Mouse (Mus musculus) forebrain, postnatal 0 days (tissue): ENCODE results near the gene Gas6. TPM values are rescaled to one million over a fixed set of nuclear protein-coding genes. Genes with fewer than 3 reads are reported as not detected.

Experiments
- ATAC-seq: fragments of 200-750 bp; cut with Nextera tagmentation; 2 replicates; pipeline ENCODE4 v1.8.0; 2017; ENCODE audit warnings: mild to moderate bottlenecking, moderate library complexity
- DNase-seq: peaks from one replicate; pipeline ENCODE4 v3.0.0-alpha.2; 2015
- H3K27ac ChIP-seq: fragments of 300-500 bp; sonication (generic); 2 replicates; pipeline ENCODE4 v1.5.1; 2014; ENCODE audit warnings: low read depth, mild to moderate bottlenecking, antibody characterized with exemption, low read length, moderate library complexity, mixed read lengths
- H3K27me3 ChIP-seq: fragments of 300-500 bp; sonication (generic); 2 replicates; pipeline ENCODE4 v1.6.1; 2014; ENCODE audit warnings: mild to moderate bottlenecking, low read length, mixed read lengths; ENCODE audit not compliant: insufficient read depth
- H3K36me3 ChIP-seq: fragments of 300-500 bp; sonication (generic); 2 replicates; pipeline ENCODE4 v1.6.1; 2014; ENCODE audit warnings: mild to moderate bottlenecking, moderate library complexity; ENCODE audit not compliant: insufficient read depth
- H3K4me1 ChIP-seq: fragments of 300-500 bp; sonication (generic); 2 replicates; pipeline ENCODE4 v1.6.1; 2014; ENCODE audit warnings: antibody characterized with exemption; ENCODE audit not compliant: insufficient read depth
- H3K4me2 ChIP-seq: fragments of 300-500 bp; sonication (generic); 2 replicates; pipeline ENCODE4 v1.6.1; 2014; ENCODE audit warnings: low read depth, mild to moderate bottlenecking, moderate library complexity
- H3K4me3 ChIP-seq: fragments of 300-500 bp; sonication (generic); 2 replicates; pipeline ENCODE4 v1.5.1; 2014; ENCODE audit warnings: low read depth, low read length, mixed read lengths
- H3K9ac ChIP-seq: fragments of 300-500 bp; sonication (generic); 2 replicates; pipeline ENCODE4 v1.6.1; 2014; ENCODE audit warnings: mild to moderate bottlenecking
- H3K9me3 ChIP-seq: fragments of 300-500 bp; sonication (generic); 2 replicates; pipeline ENCODE4 v1.6.1; 2016; ENCODE audit warnings: low read length
- CTCF ChIP-seq: sonication (generic); IDR thresholded peaks from 2 replicates; pipeline ENCODE4 v1.5.1; 2016; ENCODE audit warnings: antibody characterized with exemption, control low read depth, low read depth
- WGBS: fragments of 180-500 bp; shearing (Covaris S2); extraction: QIAGEN DNeasy Blood & Tissue Kit; methylation state at CpG from one replicate; pipeline ENCODE4 v1.1.7; 2014; 5-methylcytosine and 5-hydroxymethylcytosine counted together
- polyA plus RNA-seq: library from polyadenylated mRNA; unstranded; fragments of >200 nt; fragmentation: Nextera tagmentation; extraction: Ambion mirVana; gene quantifications from 2 replicates; pipeline ENCODE4 v1.2.1, GENCODE M21; 2015
- total RNA-seq: library from RNA; depleted of rRNA; stranded (reverse); fragments of >200 nt; gene quantifications from 2 replicates; pipeline ENCODE4 v1.2.3, GENCODE M21; 2014

The Gas6 gene
- total and polyA plus RNA-seq, 2 experiments from 2014 or later = 57.0 to 65.7 TPM

DNA sequence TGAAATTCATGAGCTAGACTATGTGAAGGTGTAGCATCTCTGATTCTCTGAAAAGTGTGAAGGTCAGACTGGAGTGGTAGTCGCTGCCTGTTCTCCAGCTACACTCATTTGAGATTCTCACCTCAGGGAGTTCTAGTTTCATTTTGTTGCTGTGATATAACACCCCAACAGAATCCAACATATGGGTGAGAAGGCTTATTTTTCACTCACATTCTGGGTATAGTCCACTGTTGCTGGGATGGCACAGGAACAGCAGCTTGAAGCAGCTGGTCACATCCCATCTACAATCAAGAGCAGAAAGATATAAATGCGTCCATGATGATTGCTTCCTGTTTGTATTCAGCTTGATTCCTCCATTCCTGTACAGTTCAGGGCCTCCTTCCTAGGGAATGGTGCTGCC is 52.1 kb downstream of the Gas6 start:
- Histone ChIP-seq H3K4me2 (no peak overlapping the region), H3K9me3 (no peaks in the 10 kb centered on the region), H3K9ac (no peak overlapping the region), H3K4me1 (no peaks in the 10 kb centered on the region), H3K27ac (no peak overlapping the region), H3K36me3 (no peaks in the 10 kb centered on the region), H3K4me3 (no peak overlapping the region), H3K27me3 (no peaks in the 10 kb centered on the region; the same call in 1 of the 2 replicates)
- DNase-seq (no peak), ATAC-seq (no peak)
- WGBS = 93% methylated on average over 2 of the region's 2 CpGs
- no peak for TF ChIP-seq CTCF

DNA sequence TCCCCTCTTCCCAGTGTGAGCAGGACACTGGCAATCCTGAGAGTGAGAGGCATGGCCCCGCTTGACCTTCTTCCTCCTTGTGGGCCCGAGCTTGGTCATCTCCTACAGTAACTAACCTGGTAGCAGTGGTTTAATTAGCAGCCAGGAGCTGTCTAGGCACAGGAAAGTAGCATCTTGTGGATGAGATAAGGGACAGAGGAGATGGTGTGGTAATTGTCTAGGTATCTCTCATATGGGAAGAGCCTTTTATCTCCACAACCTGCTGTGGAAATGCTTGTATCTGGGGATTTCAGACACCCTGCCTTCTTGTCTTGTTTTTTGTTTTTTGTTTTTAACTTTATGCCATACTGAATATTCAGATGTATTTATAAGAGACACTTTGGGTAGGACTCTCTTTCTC is 56.8 kb downstream of the Gas6 start:
- TF ChIP-seq CTCF = no peak
- ATAC-seq = no peak
- no peak overlapping the region for H3K4me2 ChIP-seq

DNA sequence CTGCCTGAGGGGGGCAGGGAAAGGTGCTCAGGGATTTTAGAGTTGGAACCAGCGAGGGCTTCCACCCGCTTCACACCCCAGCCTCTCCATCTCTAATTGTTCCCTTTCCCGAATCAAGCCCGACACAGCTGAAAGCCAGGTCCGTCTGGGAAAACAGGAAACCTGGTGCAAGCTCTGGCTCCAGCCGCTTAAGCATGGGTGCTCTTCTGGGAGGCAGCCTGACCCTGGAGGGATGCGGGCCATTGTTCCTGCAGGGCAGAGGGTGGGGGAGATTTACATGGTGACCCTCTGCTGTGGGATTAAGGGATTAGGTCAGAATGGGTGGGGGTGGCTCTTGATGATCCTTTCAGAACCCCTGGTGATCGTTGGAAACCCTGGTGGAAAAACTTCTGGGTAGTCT is 58.2 kb downstream of the Gas6 start:
- 7% methylated on average over 8 of the region's 8 CpGs for WGBS
- Histone ChIP-seq H3K36me3 (no peaks in the 10 kb centered on the region), H3K9me3 (no peaks in the 10 kb centered on the region), H3K4me1 (no peaks in the 10 kb centered on the region), H3K9ac (no peak overlapping the region), H3K27ac (no peak overlapping the region), H3K4me2 (no peak overlapping the region), H3K4me3 (no peak overlapping the region), H3K27me3 (peaks cover 25% of the 10 kb centered on the region)
- ATAC-seq (no peak), DNase-seq (no peak)
- TF ChIP-seq CTCF = no peak

More for the DNA sequence above, 56.8 kb downstream of the Gas6 start:
- Histone ChIP-seq H3K4me3 (no peak overlapping the region), H3K36me3 (no peaks in the 10 kb centered on the region), H3K4me1 (no peaks in the 10 kb centered on the region), H3K9ac (no peak overlapping the region), H3K9me3 (no peaks in the 10 kb centered on the region), H3K27ac (no peak overlapping the region), H3K27me3 (peaks cover 25% of the 10 kb centered on the region)
- 92% methylated on average over 2 of the region's 2 CpGs for WGBS
- no peak for DNase-seq

DNA sequence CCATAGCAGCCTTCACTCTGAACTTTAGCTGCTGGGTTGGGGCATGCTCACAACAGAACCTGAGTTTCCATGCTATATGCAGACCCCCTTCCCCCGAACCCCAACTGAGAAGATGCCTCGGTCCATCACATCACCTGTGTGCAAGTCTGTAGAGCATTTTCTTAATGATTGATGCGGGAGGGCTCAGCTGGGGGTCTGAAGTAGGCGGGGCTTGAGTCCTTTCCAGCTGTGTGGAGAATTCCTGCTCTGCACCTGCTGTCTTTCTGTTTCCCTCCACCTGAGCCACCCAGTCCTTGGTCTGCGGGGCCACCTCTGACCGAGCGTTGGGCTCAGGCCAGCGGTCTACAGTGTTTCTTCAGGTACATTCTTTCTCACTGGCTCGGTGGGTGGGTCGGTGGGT is 59.4 kb downstream of the Gas6 start, which contains the start of gene Tmem255b:
TSS of gene Tmem255b (plus strand) at position 301 of the 400 bp plus-strand sequence.
- H3K9me3 ChIP-seq = no peaks in the 10 kb centered on the region
- no peak within 1 kb of the TSS for H3K9ac ChIP-seq
- no peak within 1 kb of the TSS for H3K4me3 ChIP-seq
- H3K27me3 ChIP-seq = peaks cover 25% of the 10 kb centered on the region
- no peak within 1 kb of the TSS for H3K4me2 ChIP-seq
- H3K27ac ChIP-seq = no peak within 1 kb of the TSS
- WGBS = 14% methylated on average over 10 of the region's 10 CpGs
- no peak for ATAC-seq
- TF ChIP-seq CTCF = no peak
- H3K36me3 ChIP-seq = no peaks in the 10 kb centered on the region
- H3K4me1 ChIP-seq = no peaks in the 10 kb centered on the region
- no peak for DNase-seq

DNA sequence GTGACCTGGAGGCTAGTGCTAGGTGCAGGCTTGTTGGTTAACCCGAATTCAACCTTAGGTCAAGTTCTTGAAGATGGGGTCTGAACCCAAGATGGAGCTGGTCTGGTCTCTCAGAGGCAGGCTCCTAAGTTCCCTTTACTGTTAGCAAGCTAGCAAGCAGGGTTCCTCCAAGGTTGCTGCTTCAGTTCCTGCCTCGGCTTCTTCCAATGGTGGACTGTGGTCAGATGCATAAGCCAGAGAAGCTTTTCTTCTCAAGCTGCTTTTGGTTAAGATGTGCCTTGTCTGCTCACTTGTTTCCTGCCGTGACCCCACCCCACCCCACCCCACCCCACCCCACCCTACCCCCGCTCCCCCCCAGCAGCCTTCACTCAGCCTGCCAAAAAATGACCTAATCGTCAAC is 61.2 kb downstream of the Gas6 start:
- no peaks in the 10 kb centered on the region for H3K9me3 ChIP-seq
- no peak overlapping the region for H3K9ac ChIP-seq
- no peaks in the 10 kb centered on the region for H3K36me3 ChIP-seq
- H3K4me1 ChIP-seq = no peaks in the 10 kb centered on the region
- no peak overlapping the region for H3K27ac ChIP-seq
- peaks cover 25% of the 10 kb centered on the region for H3K27me3 ChIP-seq
- DNase-seq (no peak), ATAC-seq (no peak)
- WGBS = 72% methylated on average over 5 of the region's 5 CpGs
- TF ChIP-seq CTCF = no peak
- H3K4me3 ChIP-seq = no peak overlapping the region
- no peak overlapping the region for H3K4me2 ChIP-seq

DNA sequence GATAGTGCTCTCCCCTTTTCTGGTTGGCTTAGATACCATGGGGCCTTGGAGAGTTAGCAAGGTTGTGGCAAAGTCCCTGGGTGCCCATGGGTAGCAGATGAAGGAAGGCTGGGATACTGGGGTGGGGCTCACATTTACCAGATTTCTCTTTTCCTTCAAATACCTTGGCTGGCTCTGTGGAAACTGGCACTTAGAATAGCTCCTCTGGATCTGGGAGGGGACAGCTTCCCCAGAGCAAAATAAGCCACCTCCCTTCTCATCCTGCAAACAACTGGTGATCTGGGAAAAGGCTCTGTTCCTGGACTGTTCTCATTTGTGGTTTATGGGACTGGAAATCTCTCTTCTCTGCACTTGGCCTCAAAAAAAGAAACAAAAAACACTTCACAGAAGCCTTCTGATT is 63.4 kb downstream of the Gas6 start:
- H3K4me1 ChIP-seq = no peaks in the 10 kb centered on the region
- ATAC-seq (no peak), DNase-seq (no peak)
- no peak overlapping the region for H3K27ac ChIP-seq
- TF ChIP-seq CTCF = no peak
- H3K36me3 ChIP-seq = no peaks in the 10 kb centered on the region
- no peak overlapping the region for H3K4me2 ChIP-seq
- no peaks in the 10 kb centered on the region for H3K9me3 ChIP-seq
- H3K27me3 ChIP-seq = peaks cover 15% of the 10 kb centered on the region; the same call in 1 of the 2 replicates
- no peak overlapping the region for H3K4me3 ChIP-seq
- H3K9ac ChIP-seq = no peak overlapping the region

DNA sequence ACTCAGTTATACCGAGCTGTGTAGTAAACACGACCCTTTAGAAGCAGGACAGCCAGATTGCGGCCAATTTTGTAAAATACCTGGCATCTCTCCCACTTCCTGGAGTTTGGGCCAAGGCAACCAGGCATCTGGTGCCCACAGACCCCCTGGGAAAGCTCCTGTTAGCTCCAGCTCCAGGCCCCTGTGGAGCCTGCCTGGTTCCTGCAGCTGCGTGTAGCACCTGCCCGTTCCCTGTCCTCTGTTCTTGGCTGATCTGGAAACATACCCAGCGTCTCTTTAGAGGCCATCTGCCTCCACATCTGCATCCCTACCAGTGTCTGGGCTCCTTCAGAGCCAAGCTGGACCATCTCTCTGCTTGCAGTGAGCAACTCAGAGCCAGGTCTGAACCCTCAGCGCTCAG is 63.9 kb downstream of the Gas6 start:
- Histone ChIP-seq H3K27ac (no peak overlapping the region), H3K9me3 (no peaks in the 10 kb centered on the region), H3K9ac (no peak overlapping the region), H3K36me3 (no peaks in the 10 kb centered on the region), H3K4me3 (no peak overlapping the region), H3K4me1 (no peaks in the 10 kb centered on the region), H3K4me2 (no peak overlapping the region), H3K27me3 (peaks cover 11% of the 10 kb centered on the region; the same call in 1 of the 2 replicates)
- 58% methylated on average over 7 of the region's 7 CpGs for WGBS
- no peak for TF ChIP-seq CTCF
- DNase-seq = peak; percentile 39
- ATAC-seq = peak; percentile 54

DNA sequence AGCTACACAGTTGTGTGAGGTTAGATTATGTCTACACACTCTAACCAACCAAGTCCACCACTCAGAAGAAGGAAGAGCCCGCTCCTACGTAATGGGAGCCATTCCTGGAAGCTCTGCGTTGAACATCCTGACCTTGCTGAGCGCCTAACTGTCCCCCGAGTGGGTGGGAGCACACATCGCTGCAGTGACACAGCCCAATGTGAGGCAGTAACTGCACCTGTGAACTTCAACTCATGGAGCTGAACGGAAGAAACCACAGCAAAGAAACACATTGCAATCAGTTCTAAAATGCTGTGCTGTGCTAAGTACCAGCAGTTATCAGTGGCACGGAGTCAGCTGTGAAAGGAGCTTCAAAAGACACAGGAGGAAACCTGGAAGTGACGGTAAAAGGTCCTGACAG is 66.1 kb downstream of the Gas6 start:
- no peak for DNase-seq
- Histone ChIP-seq H3K4me3 (no peak overlapping the region), H3K4me2 (no peak overlapping the region), H3K27ac (no peak overlapping the region), H3K9me3 (no peaks in the 10 kb centered on the region), H3K4me1 (no peaks in the 10 kb centered on the region), H3K36me3 (no peaks in the 10 kb centered on the region), H3K9ac (no peak overlapping the region), H3K27me3 (no peaks in the 10 kb centered on the region)
- WGBS = 86% methylated on average over 9 of the region's 9 CpGs
- no peak for TF ChIP-seq CTCF
- no peak for ATAC-seq
